Mouse (Mus musculus) mesoderm, embryonic 11.5 days (tissue): ENCODE measurements around the gene Dync1i1.

Experiments used
- DNase-seq: peaks from one replicate; pipeline ENCODE4 v3.0.0-alpha.2; 2012; ENCODE audit warnings: low read depth, low spot score

The Dync1i1 gene

GRCm38 (mm10) chr6:5770283-5770682 lies 44.8 kb downstream of the Dync1i1 start:
- DNase-seq = no peak

GRCm38 (mm10) chr6:5775461-5775860 lies 50.0 kb downstream of the Dync1i1 start:
- no peak for DNase-seq

- no peak for DNase-seq
Measured at GRCm38 (mm10) chr6:5781752-5782151, 56.3 kb downstream of the Dync1i1 start.

GRCm38 (mm10) chr6:5783830-5784229 lies 58.4 kb downstream of the Dync1i1 start:
- DNase-seq = peak; percentile 41

GRCm38 (mm10) chr6:5790607-5791006 lies 65.2 kb downstream of the Dync1i1 start:
- no peak for DNase-seq

GRCm38 (mm10) chr6:5794106-5794753 lies 68.8 kb downstream of the Dync1i1 start:
- no peak for DNase-seq

- DNase-seq = no peak
Measured at GRCm38 (mm10) chr6:5795314-5795713, 69.9 kb downstream of the Dync1i1 start.

- DNase-seq = peak; percentile 69
Measured at GRCm38 (mm10) chr6:5802124-5802839, 76.8 kb downstream of the Dync1i1 start.

GRCm38 (mm10) chr6:5802840-5803491 lies 77.5 kb downstream of the Dync1i1 start:
- no peak for DNase-seq

- DNase-seq = no peak
Measured at GRCm38 (mm10) chr6:5808008-5808421, 82.6 kb downstream of the Dync1i1 start.

GRCm38 (mm10) chr6:5812076-5812475 lies 86.6 kb downstream of the Dync1i1 start:
- no peak for DNase-seq

GRCm38 (mm10) chr6:5819674-5820073 lies 94.2 kb downstream of the Dync1i1 start:
- no peak for DNase-seq

- no peak for DNase-seq
Measured at GRCm38 (mm10) chr6:5825461-5825860, 100.0 kb downstream of the Dync1i1 start.

GRCm38 (mm10) chr6:5827064-5827463 lies 101.6 kb downstream of the Dync1i1 start:
- no peak for DNase-seq

- no peak for DNase-seq
Measured at GRCm38 (mm10) chr6:5828409-5828974, 103.1 kb downstream of the Dync1i1 start.

GRCm38 (mm10) chr6:5829148-5829547 lies 103.7 kb downstream of the Dync1i1 start:
- peak; percentile 36 for DNase-seq

GRCm38 (mm10) chr6:5830717-5831116 lies 105.3 kb downstream of the Dync1i1 start:
- DNase-seq = no peak

- no peak for DNase-seq
Measured at GRCm38 (mm10) chr6:5831233-5831632, 105.8 kb downstream of the Dync1i1 start.

GRCm38 (mm10) chr6:5832838-5833237 lies 107.4 kb downstream of the Dync1i1 start:
- no peak for DNase-seq

- DNase-seq = no peak
Measured at GRCm38 (mm10) chr6:5842466-5842865, 117.0 kb downstream of the Dync1i1 start.

GRCm38 (mm10) chr6:5846154-5846553 lies 120.7 kb downstream of the Dync1i1 start:
- no peak for DNase-seq
